Mouse (Mus musculus) gastrocnemius, adult 2 months (tissue): Measurements from ENCODE around the gene Pdcd11. TPM values are rescaled to one million over a fixed set of nuclear protein-coding genes. Genes with fewer than 3 reads are reported as not detected.

Experiments
- DNase-seq: peaks from one replicate; pipeline ENCODE4 v3.0.0; 2022
- H3K27ac ChIP-seq: fragments of 200-600 bp; 2 replicates; pipeline ENCODE4 v1.8.1; 2022; ENCODE audit warnings: mild to moderate bottlenecking
- H3K4me3 ChIP-seq: fragments of 200-600 bp; 2 replicates; pipeline ENCODE4 v1.8.1; 2022; ENCODE audit warnings: mild to moderate bottlenecking, moderate library complexity
- CTCF ChIP-seq: fragments of 200-600 bp; IDR thresholded peaks from 2 replicates; pipeline ENCODE4 v1.8.1; 2022; ENCODE audit warnings: antibody characterized with exemption, mild to moderate bottlenecking, moderate library complexity
- intact Hi-C: fragments of 180-260 bp; cut with DNase I; formaldehyde crosslinking; loops from one replicate; pipeline ENCODE4 v1.15.1; 2025
- total RNA-seq, 2 experiments: library from RNA; stranded (reverse); gene quantifications; 2 replicates each; pipeline ENCODE4 v1.2.3; 2021

The Pdcd11 gene
- total RNA-seq, 2 experiments from 2014 or later, result 8.0 to 8.6 TPM

- peak; percentile 41 for DNase-seq
- Histone ChIP-seq H3K27ac (0 out of 2 replicates have a peak overlapping the region, but pooled peaks have one; percentile 51), H3K4me3 (peak overlapping the region; percentile 87)
- intact Hi-C loops, result no loop called here
- TF ChIP-seq CTCF, result no peak
Observed at GRCm38 (mm10) chr19:47179272-47179809, 88.8 kb downstream of the Pdcd11 start.

DNA sequence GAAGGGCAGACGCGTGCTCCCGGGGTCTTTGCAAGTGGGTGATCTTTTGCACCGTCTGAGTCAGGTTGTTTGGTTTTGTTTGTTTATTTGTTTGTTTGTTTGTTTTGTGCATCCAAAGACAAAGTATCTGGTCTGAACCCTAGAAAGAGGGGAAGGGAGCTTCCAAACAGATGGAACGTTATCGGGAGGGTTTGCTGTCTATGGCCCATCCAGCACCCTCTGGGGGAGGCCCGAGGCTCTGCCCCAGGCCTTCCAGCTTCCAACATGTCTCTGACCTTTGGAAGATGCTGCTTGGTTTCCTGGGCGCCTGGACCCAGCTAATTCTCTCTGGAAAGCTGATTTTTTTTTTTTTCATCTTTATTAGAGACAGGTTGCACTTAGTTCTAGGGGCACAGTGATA, 89.4 kb downstream of the Pdcd11 start:
- Histone ChIP-seq H3K4me3 (no peak overlapping the region), H3K27ac (no peak overlapping the region)
- TF ChIP-seq CTCF, result no peak
- DNase-seq, result no peak
- intact Hi-C loops, result no loop called here

Other genes starting within 250 kb of the Pdcd11 start
- not detected for gene Ina, start 76.1 kb upstream of the Pdcd11 start, total RNA-seq
- gene Nt5c2, start 75.6 kb upstream of the Pdcd11 start, total RNA-seq, result 10 to 100 TPM in 1 of 2 experiments, 1 to 10 TPM in 1; 9.5 to 18.2 TPM
- gene Pcgf6, start 39.9 kb upstream of the Pdcd11 start, total RNA-seq, result 1 to 10 TPM; 4.7 to 5.3 TPM
- 1 to 10 TPM; 2.5 to 3.3 TPM for gene Taf5, start 23.0 kb upstream of the Pdcd11 start, total RNA-seq
- gene Usmg5, start 121 bp upstream of the Pdcd11 start, total RNA-seq, result 1,000 to 10,000 TPM; 1,097 to 1,442 TPM
- gene Calhm2, start 47.5 kb downstream of the Pdcd11 start, total RNA-seq, result 1 to 10 TPM; 1.6 to 2.3 TPM
- gene Calhm1, start 53.5 kb downstream of the Pdcd11 start, total RNA-seq, result not detected
- gene Calhm3, start 67.0 kb downstream of the Pdcd11 start, total RNA-seq, result not detected
- gene Neurl1a, start 88.1 kb downstream of the Pdcd11 start, total RNA-seq, result 100 to 1,000 TPM; 124 to 133 TPM